Mouse (Mus musculus): ENCODE data around the gene Slc25a13.

Gene Slc25a13

DNA sequence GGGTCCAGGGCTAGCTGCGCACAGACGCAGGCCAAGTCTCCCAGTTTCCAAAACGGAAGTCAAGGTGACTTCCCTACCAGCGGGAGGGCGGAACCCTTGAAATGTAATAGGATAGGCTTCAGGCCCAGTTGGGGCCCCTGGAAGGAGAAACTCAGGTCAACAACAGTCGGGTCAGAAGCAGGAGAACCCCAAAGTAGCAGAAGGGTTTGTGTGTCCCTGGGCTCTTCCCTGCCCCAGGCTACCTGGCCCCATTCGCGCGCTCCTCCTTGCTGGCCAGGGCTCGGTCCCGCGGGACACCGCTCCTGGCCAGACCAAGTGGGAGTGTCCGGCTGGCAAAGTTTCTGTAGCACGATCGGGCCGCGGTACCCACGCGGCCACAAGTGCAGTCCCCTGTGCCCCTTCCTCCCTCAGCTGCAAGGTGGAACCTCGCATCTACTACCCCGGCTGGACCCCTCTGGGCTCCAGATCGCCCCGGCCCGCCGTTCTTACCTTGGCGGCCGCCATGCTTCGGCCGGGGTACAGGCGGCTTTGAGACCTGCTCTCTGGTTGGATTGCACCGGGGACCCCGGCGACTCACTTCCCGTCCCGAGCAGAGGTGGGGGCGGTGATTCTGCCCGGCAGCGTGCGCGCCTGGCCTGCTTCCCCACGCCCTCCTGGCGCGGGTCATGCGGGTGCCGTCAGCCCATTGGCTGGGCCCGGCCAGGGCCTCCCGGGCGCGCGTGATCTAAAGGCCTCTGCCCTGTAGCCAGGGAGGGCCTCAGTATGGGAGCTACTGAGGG, at the start of gene Slc25a13:
Gene Slc25a13 (minus strand): TSS at position 667 of the 779 bp plus-strand sequence.
- DNase-seq (ENCODE audit: low spot score) = peak; percentile 60

DNA sequence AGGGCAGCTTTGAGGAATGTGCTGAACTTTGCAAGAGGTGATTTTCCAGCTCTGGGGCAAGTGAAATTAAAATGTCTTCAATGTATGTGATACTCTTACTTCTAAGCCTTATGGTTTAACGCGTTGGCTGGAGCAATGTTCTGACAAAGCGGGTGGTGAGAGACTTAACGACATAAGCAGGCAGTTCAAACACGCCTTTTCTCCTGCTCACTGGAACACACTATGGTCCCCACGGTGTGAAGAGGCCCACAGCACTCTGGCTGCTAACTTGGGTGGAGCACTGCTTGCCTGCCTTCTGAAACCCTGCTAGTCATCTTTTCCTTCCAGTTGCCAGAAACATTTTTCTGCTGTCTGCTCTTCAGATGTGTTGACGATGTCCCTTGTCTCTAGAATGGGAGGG, 48.8 kb upstream of the Slc25a13 start:
- DNase-seq (ENCODE audit: low spot score) = no peak

DNA sequence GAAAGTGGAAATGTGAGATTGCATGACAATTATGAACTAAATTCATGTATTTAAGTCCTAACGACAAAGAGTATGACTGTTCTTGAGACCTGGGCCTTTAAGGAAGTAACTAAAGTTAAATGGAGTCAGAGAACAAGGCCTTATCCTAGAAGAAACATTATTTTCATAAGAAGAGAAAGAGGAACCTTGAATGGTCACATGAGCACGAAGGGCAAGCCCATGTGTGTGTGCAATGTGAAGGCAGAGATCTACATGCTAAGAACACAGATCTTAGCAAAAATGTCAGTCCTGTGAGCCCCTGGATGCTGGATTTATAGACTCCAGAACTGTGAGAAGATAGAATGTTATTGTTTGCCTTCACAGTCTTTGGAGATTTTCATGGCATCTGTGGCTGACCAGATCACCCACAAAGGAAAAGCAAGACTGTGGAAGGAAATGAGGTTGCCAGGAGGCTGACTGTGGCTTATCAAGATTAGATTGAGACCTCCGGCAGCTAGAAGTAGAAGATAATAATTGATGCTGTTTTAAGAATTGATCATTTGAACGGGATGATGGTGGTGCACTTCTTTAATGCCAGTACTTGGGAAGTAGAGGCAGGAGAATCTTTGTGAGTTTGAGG, 46.4 kb upstream of the Slc25a13 start:
- no peak for DNase-seq (ENCODE audit: low spot score)

DNA sequence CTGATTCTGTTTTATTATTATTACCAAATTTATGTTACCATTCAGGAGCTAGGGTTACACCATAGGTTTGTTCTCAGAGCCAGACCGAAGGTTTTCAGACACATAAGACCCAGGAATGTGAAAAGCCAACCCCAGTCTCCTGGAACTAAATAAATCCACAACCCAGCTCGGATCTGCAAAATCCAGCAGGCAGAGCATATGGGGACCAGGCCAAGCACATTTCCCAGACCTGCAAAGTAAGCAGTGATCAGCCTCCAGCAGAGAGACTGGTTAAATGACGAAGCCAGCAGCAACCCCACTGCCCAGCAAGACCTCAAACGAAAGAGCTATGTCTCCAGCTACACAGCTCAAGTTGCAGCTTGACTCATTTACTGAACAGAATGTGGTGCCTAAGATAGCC, 43.9 kb upstream of the Slc25a13 start:
- no peak for DNase-seq (ENCODE audit: low spot score)

DNA sequence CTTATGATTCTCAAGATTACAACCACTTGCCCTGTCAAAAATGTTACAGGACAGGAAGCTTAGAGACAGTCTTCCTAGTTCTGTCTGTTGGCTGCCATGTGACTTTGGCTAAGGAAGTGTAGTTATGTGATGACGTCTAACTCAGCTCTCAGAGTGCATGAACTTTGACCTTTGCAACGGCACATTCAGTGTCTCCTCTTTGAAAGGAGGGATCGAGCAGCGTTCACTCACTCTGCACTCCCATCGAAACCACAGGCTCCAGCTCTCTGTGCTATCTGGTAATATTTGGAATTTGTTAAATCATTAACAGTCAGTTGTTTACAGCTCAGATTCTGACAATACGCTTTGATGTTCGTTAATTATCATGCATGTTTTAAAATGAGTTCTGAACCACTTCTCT, 31.5 kb upstream of the Slc25a13 start:
- DNase-seq (ENCODE audit: low spot score) = no peak

DNA sequence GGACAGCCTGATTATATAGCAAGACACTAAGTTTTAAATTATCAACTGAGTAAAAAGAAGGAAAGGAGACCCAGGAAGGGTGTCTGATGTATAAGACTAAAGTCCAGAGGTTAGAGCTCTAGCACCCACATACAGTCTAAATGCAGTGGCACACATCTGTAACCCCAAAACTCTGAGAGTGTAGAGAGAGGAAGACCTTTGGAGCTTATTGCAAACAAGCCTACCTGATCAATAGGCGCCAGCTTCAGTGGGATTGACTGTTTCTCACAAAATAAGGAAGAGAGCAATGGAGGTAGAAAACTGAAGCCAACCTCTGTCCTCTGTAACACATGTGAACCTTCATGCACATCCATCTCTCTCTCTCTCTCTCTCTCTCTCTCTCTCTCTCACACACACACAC, 26.9 kb upstream of the Slc25a13 start:
- no peak for DNase-seq (ENCODE audit: low spot score)

DNA sequence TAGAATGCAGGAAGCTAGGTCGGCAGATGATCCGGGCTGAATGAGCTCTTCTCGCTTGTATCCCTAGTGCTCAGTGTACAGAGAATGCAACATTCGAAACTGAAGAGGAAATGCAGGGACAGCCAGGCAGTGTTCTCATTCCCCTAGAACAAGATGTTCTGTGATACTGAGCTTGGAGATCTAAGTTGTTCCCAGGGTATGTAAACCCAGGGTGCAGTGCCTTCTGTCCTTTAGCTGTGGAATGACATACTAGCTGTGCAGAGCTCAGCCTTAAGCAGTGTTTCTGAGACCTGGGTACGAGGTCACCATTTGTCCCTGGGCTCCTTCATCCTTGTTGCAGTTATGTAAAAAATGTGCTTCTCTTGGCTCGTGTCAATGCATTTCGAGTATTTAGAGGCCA, 25.1 kb upstream of the Slc25a13 start:
- DNase-seq (ENCODE audit: low spot score) = no peak

DNA sequence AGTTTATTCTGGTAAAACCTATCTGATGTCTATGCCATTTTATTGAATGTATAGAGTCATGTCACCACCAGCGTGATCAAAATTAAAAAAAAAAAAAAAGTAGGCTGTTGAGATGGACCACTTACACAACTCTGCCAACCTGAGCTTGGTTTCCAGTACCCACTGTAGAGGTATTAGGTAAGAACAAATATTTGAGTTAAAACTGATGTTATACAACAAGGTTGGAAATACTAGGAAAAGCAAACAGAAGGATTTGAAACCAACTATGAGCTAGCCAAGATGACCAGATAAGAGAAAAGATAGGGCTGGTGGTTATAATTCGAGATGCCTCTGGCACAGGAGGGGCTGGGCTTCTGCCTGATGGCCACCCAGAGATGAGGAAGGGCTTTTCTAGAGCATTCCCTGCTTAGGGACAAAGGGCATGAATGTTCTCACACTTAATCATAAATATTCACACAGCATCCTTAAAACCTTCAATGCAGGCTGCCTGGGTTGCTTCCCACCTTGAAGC, 19.9 kb upstream of the Slc25a13 start:
- no peak for DNase-seq (ENCODE audit: low spot score)

DNA sequence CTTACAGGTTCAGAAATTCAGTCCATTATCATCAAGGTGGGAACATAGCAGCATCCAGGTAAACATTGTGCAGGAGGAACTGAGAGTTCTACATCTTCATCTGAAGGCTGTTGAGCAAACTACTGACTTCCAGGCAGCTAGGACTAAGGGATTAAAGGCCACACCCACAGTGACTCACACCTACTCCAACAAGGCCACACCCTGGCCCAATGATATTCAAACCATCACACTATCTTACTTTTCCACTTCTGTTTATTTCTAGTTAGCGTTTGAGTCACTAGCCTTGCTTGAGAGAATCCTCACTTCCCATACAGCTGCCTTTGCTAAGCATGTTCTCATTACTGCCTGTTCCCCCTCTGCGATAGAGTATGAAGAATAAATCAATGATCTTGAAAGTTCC, 13.3 kb upstream of the Slc25a13 start:
- DNase-seq (ENCODE audit: low spot score) = no peak

DNA sequence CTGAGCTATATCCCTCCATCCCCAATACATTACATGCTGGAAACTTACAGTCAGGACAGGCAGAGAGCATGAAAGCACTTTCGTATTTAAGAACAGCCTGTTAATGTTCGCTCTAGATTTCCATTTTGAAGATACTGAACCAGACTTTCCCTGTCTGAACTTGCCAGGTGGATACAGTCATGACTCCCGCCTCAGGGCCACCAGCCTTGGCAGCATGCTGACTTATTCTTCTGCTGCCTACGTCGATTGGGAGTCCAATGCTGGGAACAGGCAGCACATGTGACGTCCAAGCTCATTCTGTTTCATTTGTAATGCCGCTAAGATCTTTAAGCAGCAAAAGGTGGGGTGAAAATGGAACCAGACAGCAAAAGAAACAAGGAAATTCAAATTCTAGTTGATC, 5.7 kb upstream of the Slc25a13 start:
- DNase-seq (ENCODE audit: low spot score) = no peak

DNA sequence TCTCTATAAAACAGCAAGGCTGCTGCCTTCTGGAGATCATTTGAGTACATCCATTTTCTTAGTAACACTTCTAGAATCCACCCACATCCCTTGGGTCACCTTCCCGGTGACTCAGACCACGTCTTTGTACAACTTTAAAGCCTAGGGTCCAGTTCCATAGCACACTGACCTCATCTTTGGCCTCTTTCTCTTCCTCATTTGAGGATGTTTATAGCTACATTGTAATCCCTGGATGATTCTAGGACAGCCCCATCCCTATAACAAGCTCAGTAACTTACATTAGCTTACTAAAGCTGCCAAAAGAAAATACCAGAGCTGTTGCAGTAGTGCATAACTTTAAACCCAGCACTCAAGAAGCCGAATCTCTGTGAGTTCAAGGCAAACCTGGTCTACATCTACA, 3.6 kb upstream of the Slc25a13 start:
- no peak for DNase-seq (ENCODE audit: low spot score)

DNA sequence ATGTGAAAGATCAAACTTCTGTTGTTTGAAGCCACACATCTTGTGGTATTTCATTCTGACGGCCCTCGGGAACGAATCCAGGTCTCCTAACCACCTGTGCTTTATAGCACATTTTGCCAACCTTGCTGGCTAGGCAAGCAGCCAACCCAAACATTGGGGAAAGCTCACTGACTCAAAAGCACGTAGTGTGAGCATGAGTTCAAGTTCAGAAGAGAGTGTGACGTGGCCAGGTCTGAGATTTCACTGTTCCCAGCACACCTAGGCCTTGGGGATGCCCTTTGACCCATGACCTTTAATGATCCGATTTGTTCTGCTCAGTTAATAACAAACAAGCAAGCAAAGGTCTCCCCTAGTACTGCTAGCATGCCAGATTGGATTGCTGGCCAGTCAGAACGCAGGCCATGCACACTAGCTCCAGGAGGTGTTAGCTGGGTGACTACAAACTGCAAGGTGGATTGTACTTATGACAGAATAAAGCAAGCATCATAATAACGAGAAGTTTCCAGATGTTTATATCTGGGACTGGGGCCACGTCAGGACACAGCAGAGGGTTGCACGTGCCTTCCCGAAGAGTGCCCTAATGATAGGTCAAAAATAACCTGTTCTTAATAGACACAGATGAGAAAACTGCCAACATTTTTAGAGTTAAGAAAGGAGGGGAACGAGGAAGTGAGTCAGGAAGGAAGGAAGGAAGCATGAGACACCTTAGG, 2.8 kb upstream of the Slc25a13 start:
- no peak for DNase-seq (ENCODE audit: low spot score)

DNA sequence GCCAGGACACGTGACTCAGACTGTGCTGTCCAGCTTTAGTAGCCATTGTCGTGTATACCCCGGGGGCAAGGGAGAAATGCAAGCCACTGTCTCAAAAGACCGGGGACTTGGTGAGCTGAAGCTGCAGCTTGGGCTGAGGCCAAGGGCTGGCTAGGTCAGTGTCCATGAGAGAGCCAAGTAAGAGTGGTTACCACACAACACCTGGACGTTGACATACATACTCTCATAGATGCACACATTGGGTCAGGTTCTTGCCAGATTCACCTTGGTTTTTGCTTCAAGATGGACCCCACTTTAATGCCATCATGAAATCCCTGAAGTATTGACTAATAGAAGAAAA, 283 bp upstream of the Slc25a13 start:
- no peak for DNase-seq (ENCODE audit: low spot score)

DNA sequence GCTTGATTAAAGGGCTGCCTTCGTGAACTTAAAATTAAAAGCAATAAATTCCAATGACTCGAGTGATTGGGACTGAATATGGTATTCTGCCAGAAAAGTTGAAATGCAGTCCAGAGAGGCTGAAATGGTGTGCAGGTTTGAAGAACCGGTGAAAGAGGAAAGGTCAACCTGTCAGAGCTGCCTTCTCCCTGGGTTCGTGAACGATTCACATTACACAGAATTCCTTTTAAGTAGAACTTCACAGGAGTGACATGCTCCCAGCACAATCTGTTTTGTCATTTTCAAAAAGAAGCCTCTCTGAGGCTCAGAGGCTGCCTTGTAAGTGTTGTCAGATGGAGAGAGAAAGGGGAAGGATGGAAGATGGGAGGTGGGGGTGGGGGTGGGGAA, 860 bp downstream of the Slc25a13 start:
- DNase-seq (ENCODE audit: low spot score) = no peak

DNA sequence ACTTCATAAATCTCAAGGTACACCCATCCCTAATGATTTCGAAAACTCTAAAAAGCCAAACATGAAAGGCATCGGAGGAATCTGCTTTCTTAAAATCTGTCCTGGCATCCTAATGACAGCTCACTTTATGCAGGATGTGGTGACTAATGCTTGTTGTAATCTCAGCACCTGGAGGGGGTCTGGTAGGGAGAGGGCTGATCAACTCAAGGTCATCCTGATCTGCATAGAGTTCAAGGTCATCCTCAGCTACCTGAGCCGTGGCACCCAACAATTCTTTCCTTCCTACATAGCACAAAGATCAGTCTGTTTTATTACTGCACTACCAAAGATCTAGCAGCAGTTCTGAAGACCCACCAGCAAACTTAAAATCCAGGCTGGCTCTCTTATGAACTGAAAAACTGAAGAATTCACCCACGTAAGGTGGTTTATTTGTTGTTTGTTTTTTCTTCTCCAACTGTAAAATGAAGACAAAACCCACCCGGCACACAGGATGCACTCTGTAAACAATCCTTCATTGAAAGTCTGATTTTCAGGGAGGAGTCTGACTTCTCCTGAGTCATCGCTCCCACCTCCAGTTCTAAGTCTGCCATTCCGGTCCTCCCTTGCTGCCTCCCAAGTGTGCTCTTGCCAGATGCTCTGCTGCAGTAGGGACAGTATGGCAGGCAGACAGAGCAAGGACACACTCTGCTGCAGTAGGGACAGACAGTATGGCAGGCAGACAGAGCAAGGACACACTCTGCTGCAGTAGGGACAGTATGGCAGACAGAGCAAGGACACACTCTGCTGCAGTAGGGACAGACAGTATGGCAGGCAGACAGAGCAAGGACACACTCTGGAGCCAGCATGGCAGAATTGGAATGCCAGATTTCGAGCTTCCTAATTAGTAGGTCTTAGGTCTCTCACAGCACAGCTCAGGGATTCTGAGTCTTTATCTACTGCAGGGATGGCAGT, 4.3 kb downstream of the Slc25a13 start:
- no peak for DNase-seq (ENCODE audit: low spot score)

DNA sequence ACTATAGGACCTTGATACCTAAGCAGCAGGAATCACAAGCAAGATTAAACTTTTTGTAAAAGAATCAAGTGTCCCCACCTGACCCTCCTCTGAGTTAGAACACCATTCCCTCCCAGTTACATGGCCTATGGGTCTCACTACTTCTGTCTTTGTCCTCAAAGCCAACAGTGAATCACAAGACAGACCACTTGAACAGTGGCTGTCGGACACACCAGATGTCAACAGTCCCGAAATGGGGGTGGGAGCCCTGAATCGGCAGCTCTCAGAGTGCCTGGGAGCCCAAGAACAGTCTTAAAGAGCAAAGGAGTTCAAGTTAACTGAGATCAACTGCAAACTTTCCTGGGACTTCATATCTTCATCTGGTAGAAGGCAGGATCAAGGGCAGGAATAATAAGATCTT, 5.0 kb downstream of the Slc25a13 start:
- no peak for DNase-seq (ENCODE audit: low spot score)

DNA sequence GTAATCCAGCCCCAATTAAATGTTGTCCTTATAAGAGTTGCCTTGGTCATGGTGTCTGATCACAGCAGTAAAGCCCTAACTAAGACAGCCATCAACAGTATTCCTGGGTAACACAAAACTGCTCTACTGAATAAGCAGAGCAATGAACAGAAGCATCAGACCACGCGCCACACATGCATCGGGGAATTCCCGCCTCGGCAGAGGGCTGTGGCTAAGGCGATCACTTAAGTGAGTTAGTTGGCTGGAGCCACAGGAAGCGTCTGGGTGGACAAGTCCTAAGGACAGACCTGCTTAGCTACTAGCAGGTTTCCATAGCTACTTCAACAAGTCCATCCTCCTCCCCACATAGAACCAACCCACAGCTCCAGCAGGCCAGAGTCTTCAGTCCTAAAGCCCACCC, 6.3 kb downstream of the Slc25a13 start:
- no peak for DNase-seq (ENCODE audit: low spot score)

DNA sequence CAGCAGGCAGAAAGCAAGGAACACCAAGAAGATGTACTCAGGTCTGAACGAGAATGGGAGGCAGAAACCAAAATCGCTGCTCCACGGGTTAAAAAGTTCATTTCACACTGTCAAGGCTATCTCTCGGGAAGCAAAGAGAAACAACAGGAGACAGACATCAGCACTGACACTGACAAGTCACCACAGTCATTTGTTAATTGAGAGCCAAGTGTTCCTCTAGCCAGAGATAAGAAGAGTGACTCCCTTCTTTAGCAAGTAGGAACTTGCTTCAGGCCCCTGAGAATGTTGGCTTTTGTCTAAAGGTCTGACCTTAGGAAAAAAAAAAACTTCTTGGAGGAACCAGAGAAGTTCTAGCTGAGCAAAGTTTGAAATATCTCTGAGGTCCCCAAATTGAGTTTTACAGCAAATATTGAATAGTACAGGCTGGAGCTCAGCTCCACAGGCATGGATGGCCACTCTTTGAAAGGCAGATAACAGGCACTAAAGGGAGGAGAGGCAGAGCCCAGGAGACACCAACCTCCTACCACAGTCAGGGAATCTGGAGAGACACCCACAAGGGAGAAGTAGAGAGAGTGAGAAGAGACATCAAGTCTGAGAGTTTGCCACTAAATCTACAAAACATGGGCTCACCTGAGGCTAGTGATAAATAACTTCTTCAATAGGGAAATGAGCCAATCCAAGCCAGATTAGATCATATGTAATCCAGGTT, 8.5 kb downstream of the Slc25a13 start:
- no peak for DNase-seq (ENCODE audit: low spot score)

DNA sequence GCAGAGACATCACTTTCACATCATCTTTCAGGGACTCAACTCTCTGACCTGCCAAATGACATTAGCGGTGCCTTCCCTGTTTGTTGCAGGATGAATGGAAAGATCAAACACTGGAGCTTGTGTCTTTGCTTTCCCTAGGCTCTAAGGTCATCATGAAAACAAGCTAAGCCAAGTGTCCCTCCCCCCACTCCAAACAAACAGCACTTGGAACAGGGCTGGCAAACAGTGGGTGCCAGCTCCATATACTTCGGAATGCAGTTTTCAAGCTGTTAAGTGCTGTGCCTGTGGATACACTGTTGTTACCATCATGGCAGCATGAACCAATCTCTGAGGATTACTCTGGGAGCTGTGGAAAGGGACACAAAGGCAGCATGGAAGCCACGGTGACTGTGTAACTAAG, 9.1 kb downstream of the Slc25a13 start:
- no peak for DNase-seq (ENCODE audit: low spot score)

DNA sequence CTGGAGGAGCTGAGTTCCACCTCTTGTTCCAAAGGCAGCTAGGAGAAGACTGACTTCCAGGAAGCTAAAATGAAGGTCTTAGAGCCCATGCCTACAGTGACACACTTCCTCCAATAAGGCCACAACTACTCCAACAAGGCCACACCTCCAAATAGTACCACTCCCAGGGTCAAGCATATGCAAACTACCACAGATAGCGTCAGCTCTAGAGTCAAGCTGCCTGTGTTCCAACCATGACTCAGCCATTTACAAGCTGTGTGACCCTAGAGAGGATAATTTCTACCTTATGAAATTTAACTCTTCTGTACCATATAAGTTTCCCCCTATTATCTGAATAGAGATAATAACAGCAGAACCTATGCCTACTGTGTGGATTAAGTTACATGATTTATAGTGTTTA, 9.6 kb downstream of the Slc25a13 start:
- peak; percentile 53 for DNase-seq (ENCODE audit: low spot score)

DNA sequence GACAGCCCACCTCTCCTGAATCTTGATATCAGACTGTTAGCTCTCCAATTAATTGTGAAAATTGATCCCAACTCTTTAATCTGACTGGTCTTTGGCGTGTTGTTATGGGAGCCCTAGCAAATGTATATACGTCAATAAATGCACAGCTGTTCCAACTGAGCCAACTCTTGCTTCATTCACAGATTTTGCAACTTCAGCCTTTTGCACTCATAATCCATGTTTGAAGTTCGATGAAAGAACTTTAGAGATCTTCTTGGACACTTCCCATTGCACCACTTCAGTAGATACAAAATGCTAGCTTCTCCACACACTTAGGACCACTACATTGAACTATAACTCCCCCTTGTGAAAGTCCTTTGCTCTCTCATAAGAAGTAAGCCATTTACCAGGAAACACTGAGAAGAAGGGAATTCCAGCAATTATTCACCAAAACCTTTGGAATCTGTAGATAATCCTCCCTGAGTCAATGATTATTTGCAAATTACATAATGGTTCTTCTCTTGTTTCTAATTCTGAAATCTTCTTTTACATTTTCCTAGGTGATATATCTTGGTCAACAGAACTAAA, 11.3 kb downstream of the Slc25a13 start:
- no peak for DNase-seq (ENCODE audit: low spot score)

Measured in c-Kit-positive CD71-positive TER-119-positive erythroid progenitor cells, embryonic 14.5 days (primary cell).